Mouse (Mus musculus): ENCODE measurements around the gene Stkld1. TPM values are rescaled to one million over a fixed set of nuclear protein-coding genes. Genes with fewer than 3 reads are reported as not detected.

Gene Stkld1
- polyA plus RNA-seq, 1 experiment from 2014 or later: not detected

GRCm38 (mm10) chr2:26920190-26920855 lies 13.5 kb upstream of the Stkld1 start:
- Histone ChIP-seq H3K4me1 (peaks cover 27% of the 10 kb centered on the region), H3K4me2 (no peak overlapping the region), H3K27ac (no peak overlapping the region), H3K36me3 (peaks cover 76% of the 10 kb centered on the region), H3K9me3 (replicated peaks) (no peaks in the 10 kb centered on the region), H3K27me3 (no peaks in the 10 kb centered on the region), H3K4me3 (replicated peaks) (no peak overlapping the region), H3K9ac (no peak overlapping the region)
- no peak for ATAC-seq (replicated peaks; ENCODE audit: low FRiP score)
- WGBS: 90% methylated on average over 6 of the region's 6 CpGs

- no peak overlapping the region for H3K9ac ChIP-seq
- H3K9me3 ChIP-seq (replicated peaks): no peaks in the 10 kb centered on the region
- peaks cover 91% of the 10 kb centered on the region for H3K36me3 ChIP-seq
- no peak for ATAC-seq (replicated peaks; ENCODE audit: low FRiP score)
- 74% methylated on average over 9 of the region's 9 CpGs for WGBS
- no peaks in the 10 kb centered on the region for H3K27me3 ChIP-seq
- no peak overlapping the region for H3K27ac ChIP-seq
- no peak overlapping the region for H3K4me3 ChIP-seq (replicated peaks)
- H3K4me1 ChIP-seq: peaks cover 18% of the 10 kb centered on the region
- no peak overlapping the region for H3K4me2 ChIP-seq
Observed at GRCm38 (mm10) chr2:26921784-26922183, 12.1 kb upstream of the Stkld1 start.

- no peak for ATAC-seq (replicated peaks; ENCODE audit: low FRiP score)
- Histone ChIP-seq H3K4me3 (replicated peaks) (no peak overlapping the region), H3K9me3 (replicated peaks) (no peaks in the 10 kb centered on the region), H3K36me3 (peaks cover 88% of the 10 kb centered on the region), H3K27me3 (no peaks in the 10 kb centered on the region), H3K4me2 (no peak overlapping the region), H3K4me1 (peaks cover 31% of the 10 kb centered on the region), H3K27ac (no peak overlapping the region), H3K9ac (peak overlapping the region; percentile 14; the same call in 1 of the 2 replicates)
- WGBS: 86% methylated on average over 6 of the region's 6 CpGs
Observed at GRCm38 (mm10) chr2:26927745-26928476, 5.9 kb upstream of the Stkld1 start.

- Histone ChIP-seq H3K4me1 (peaks cover 35% of the 10 kb centered on the region), H3K27ac (no peak overlapping the region), H3K9me3 (replicated peaks) (no peaks in the 10 kb centered on the region), H3K36me3 (peaks cover 63% of the 10 kb centered on the region), H3K9ac (0 out of 2 replicates have a peak overlapping the region, but pooled peaks have one; percentile 21), H3K4me3 (replicated peaks) (0 out of 2 replicates have a peak overlapping the region, but pooled peaks have one; percentile 0), H3K4me2 (no peak overlapping the region), H3K27me3 (no peaks in the 10 kb centered on the region)
- WGBS: 46% methylated on average over 1 of the region's 1 CpGs
- no peak for ATAC-seq (replicated peaks; ENCODE audit: low FRiP score)
Observed at GRCm38 (mm10) chr2:26930390-26930789, 3.5 kb upstream of the Stkld1 start.

- Histone ChIP-seq H3K27me3 (no peaks in the 10 kb centered on the region), H3K4me2 (peak overlapping the region; percentile 71), H3K4me1 (peaks cover 35% of the 10 kb centered on the region), H3K27ac (peak overlapping the region; percentile 94), H3K9me3 (replicated peaks) (no peaks in the 10 kb centered on the region), H3K36me3 (peaks cover 40% of the 10 kb centered on the region), H3K4me3 (replicated peaks) (peak overlapping the region; percentile 98), H3K9ac (peak overlapping the region; percentile 100)
- no peak for ATAC-seq (replicated peaks; ENCODE audit: low FRiP score)
- WGBS: 2% methylated on average over 41 of the region's 49 CpGs
Observed at GRCm38 (mm10) chr2:26932473-26933303, 1.2 kb upstream of the Stkld1 start.

GRCm38 (mm10) chr2:26935286-26935685 lies 1.4 kb downstream of the Stkld1 start:
- no peak for ATAC-seq (replicated peaks; ENCODE audit: low FRiP score)

GRCm38 (mm10) chr2:26936425-26936824 lies 2.6 kb downstream of the Stkld1 start:
- no peaks in the 10 kb centered on the region for H3K27me3 ChIP-seq
- ATAC-seq (replicated peaks; ENCODE audit: low FRiP score): no peak
- H3K4me1 ChIP-seq: peaks cover 14% of the 10 kb centered on the region
- peaks cover 3% of the 10 kb centered on the region; the same call in 1 of the 2 replicates for H3K36me3 ChIP-seq
- H3K4me3 ChIP-seq (replicated peaks): no peak overlapping the region
- WGBS: 93% methylated on average over 1 of the region's 1 CpGs
- no peak overlapping the region for H3K27ac ChIP-seq
- H3K9me3 ChIP-seq (replicated peaks): no peaks in the 10 kb centered on the region
- H3K9ac ChIP-seq: no peak overlapping the region
- no peak overlapping the region for H3K4me2 ChIP-seq

More at GRCm38 (mm10) chr2:26935286-26935685, 1.4 kb downstream of the Stkld1 start:
- H3K9me3 ChIP-seq (replicated peaks): no peaks in the 10 kb centered on the region
- H3K4me2 ChIP-seq: no peak overlapping the region
- peaks cover 25% of the 10 kb centered on the region for H3K4me1 ChIP-seq
- 89% methylated on average over 2 of the region's 2 CpGs for WGBS
- H3K36me3 ChIP-seq: peaks cover 14% of the 10 kb centered on the region
- no peak overlapping the region for H3K27ac ChIP-seq
- no peak overlapping the region for H3K4me3 ChIP-seq (replicated peaks)
- H3K9ac ChIP-seq: no peak overlapping the region
- no peaks in the 10 kb centered on the region for H3K27me3 ChIP-seq

GRCm38 (mm10) chr2:26941539-26941938 lies 7.7 kb downstream of the Stkld1 start:
- no peaks in the 10 kb centered on the region for H3K27me3 ChIP-seq
- H3K4me1 ChIP-seq: no peaks in the 10 kb centered on the region
- WGBS: 38% methylated on average over 5 of the region's 5 CpGs
- H3K36me3 ChIP-seq: no peaks in the 10 kb centered on the region
- no peak overlapping the region for H3K9ac ChIP-seq
- no peak overlapping the region for H3K4me3 ChIP-seq (replicated peaks)
- no peaks in the 10 kb centered on the region for H3K9me3 ChIP-seq (replicated peaks)
- no peak overlapping the region for H3K27ac ChIP-seq
- no peak overlapping the region for H3K4me2 ChIP-seq
- ATAC-seq (replicated peaks; ENCODE audit: low FRiP score): no peak

GRCm38 (mm10) chr2:26943253-26943652 lies 9.4 kb downstream of the Stkld1 start:
- Histone ChIP-seq H3K4me2 (no peak overlapping the region), H3K27ac (no peak overlapping the region), H3K4me1 (no peaks in the 10 kb centered on the region), H3K9ac (no peak overlapping the region), H3K36me3 (peaks cover 11% of the 10 kb centered on the region; the same call in 1 of the 2 replicates), H3K4me3 (replicated peaks) (no peak overlapping the region), H3K27me3 (no peaks in the 10 kb centered on the region), H3K9me3 (replicated peaks) (no peaks in the 10 kb centered on the region)
- no peak for ATAC-seq (replicated peaks; ENCODE audit: low FRiP score)
- 83% methylated on average over 3 of the region's 3 CpGs for WGBS

GRCm38 (mm10) chr2:26950411-26950810 lies 16.6 kb downstream of the Stkld1 start:
- Histone ChIP-seq H3K27me3 (no peaks in the 10 kb centered on the region), H3K4me3 (replicated peaks) (no peak overlapping the region), H3K9me3 (replicated peaks) (no peaks in the 10 kb centered on the region), H3K36me3 (peaks cover 80% of the 10 kb centered on the region), H3K4me1 (no peaks in the 10 kb centered on the region), H3K4me2 (no peak overlapping the region), H3K27ac (no peak overlapping the region), H3K9ac (no peak overlapping the region)
- ATAC-seq (replicated peaks; ENCODE audit: low FRiP score): no peak
- WGBS: 86% methylated on average over 2 of the region's 2 CpGs

- 88% methylated on average over 8 of the region's 8 CpGs for WGBS
- no peak overlapping the region for H3K4me3 ChIP-seq (replicated peaks)
- no peak overlapping the region for H3K27ac ChIP-seq
- no peaks in the 10 kb centered on the region for H3K9me3 ChIP-seq (replicated peaks)
- H3K36me3 ChIP-seq: peaks cover 90% of the 10 kb centered on the region
- no peak for ATAC-seq (replicated peaks; ENCODE audit: low FRiP score)
- no peak overlapping the region for H3K9ac ChIP-seq
- H3K27me3 ChIP-seq: no peaks in the 10 kb centered on the region
- no peak overlapping the region for H3K4me2 ChIP-seq
- H3K4me1 ChIP-seq: no peaks in the 10 kb centered on the region
Observed at GRCm38 (mm10) chr2:26951346-26951905, 17.6 kb downstream of the Stkld1 start.
